Mouse (Mus musculus) midbrain, postnatal 0 days (tissue): ENCODE results near the gene Tspan2. TPM values are rescaled to one million over a fixed set of nuclear protein-coding genes. Genes with fewer than 3 reads are reported as not detected.

Experiments
- ATAC-seq: fragments of 200-750 bp; cut with Nextera tagmentation; 2 replicates; pipeline ENCODE4 v1.8.0; 2017; ENCODE audit warnings: moderate number of reproducible peaks, mild to moderate bottlenecking, moderate TSS enrichment, moderate library complexity; ENCODE audit not compliant: low FRiP score
- DNase-seq: peaks from one replicate; pipeline ENCODE4 v3.0.0-alpha.2; 2015; ENCODE audit warnings: low spot score
- H3K27ac ChIP-seq: fragments of 300-500 bp; sonication (generic); 2 replicates; pipeline ENCODE4 v1.5.1; 2014; ENCODE audit warnings: low read depth, mild to moderate bottlenecking, low read length, mixed read lengths
- H3K27me3 ChIP-seq: fragments of 300-500 bp; sonication (generic); 2 replicates; pipeline ENCODE4 v1.6.1; 2014; ENCODE audit warnings: low read length, control low read depth, mixed read lengths; ENCODE audit not compliant: insufficient read depth
- H3K36me3 ChIP-seq: fragments of 300-500 bp; sonication (generic); 2 replicates; pipeline ENCODE4 v1.6.1; 2014; ENCODE audit warnings: low read length, control low read depth, mixed read lengths; ENCODE audit not compliant: insufficient read depth
- H3K4me1 ChIP-seq: fragments of 300-500 bp; sonication (generic); 2 replicates; pipeline ENCODE4 v1.6.1; 2014; ENCODE audit warnings: mild to moderate bottlenecking, control low read depth, antibody characterized with exemption, low read length, mixed read lengths; ENCODE audit not compliant: insufficient read depth
- H3K4me2 ChIP-seq: fragments of 300-500 bp; sonication (generic); 2 replicates; pipeline ENCODE4 v1.6.1; 2014; ENCODE audit warnings: low read depth, mild to moderate bottlenecking, low read length, mixed read lengths; ENCODE audit not compliant: poor library complexity, severe bottlenecking
- H3K4me3 ChIP-seq: fragments of 300-500 bp; sonication (generic); 2 replicates; pipeline ENCODE4 v1.5.1; 2014; ENCODE audit warnings: low read depth, mild to moderate bottlenecking, low read length, moderate library complexity
- H3K9ac ChIP-seq: fragments of 300-500 bp; sonication (generic); replicated peaks from 2 replicates; pipeline ENCODE4 v1.6.1; 2014; ENCODE audit warnings: mild to moderate bottlenecking, low read length, moderate library complexity, mixed read lengths; ENCODE audit not compliant: poor library complexity, severe bottlenecking
- H3K9me3 ChIP-seq: fragments of 300-500 bp; sonication (generic); 2 replicates; pipeline ENCODE4 v1.6.1; 2016; ENCODE audit warnings: low read length, control low read depth
- CTCF ChIP-seq: IDR thresholded peaks from 2 replicates; pipeline ENCODE4 v1.5.1; 2016; ENCODE audit warnings: antibody characterized with exemption, mild to moderate bottlenecking
- WGBS: fragments of 180-500 bp; shearing (Covaris S2); extraction: QIAGEN DNeasy Blood & Tissue Kit; methylation state at CpG from one replicate; pipeline ENCODE4 v1.1.7; 2014; 5-methylcytosine and 5-hydroxymethylcytosine counted together
- polyA plus RNA-seq: library from polyadenylated mRNA; unstranded; fragments of >200 nt; fragmentation: Nextera tagmentation; extraction: Ambion mirVana; gene quantifications from 2 replicates; pipeline ENCODE4 v1.2.1, GENCODE M21; 2015
- total RNA-seq: library from RNA; depleted of rRNA; stranded (reverse); fragments of >200 nt; gene quantifications from 2 replicates; pipeline ENCODE4 v1.2.3, GENCODE M21; 2014; rRNA removed

The Tspan2 gene
- total and polyA plus RNA-seq, 2 experiments from 2014 or later, result 13.4 to 25.9 TPM

- Histone ChIP-seq H3K4me2 (no peak overlapping the region), H3K36me3 (no peaks in the 10 kb centered on the region), H3K4me3 (no peak overlapping the region), H3K27ac (no peak overlapping the region), H3K9me3 (no peaks in the 10 kb centered on the region), H3K27me3 (no peaks in the 10 kb centered on the region), H3K4me1 (no peaks in the 10 kb centered on the region), H3K9ac (no peak overlapping the region)
- TF ChIP-seq CTCF, result peak; percentile 58
- 51% methylated on average over 1 of the region's 1 CpGs for WGBS
- DNase-seq, result peak; percentile 1
- no peak for ATAC-seq
Measured at GRCm38 (mm10) chr3:102842386-102842785, 108.1 kb downstream of the Tspan2 start.

GRCm38 (mm10) chr3:102848661-102849060, 114.3 kb downstream of the Tspan2 start:
- DNase-seq (peak; percentile 2), ATAC-seq (no peak)
- Histone ChIP-seq H3K27ac (no peak overlapping the region), H3K4me1 (no peaks in the 10 kb centered on the region), H3K9me3 (no peaks in the 10 kb centered on the region), H3K27me3 (no peaks in the 10 kb centered on the region), H3K36me3 (no peaks in the 10 kb centered on the region), H3K4me3 (no peak overlapping the region), H3K4me2 (no peak overlapping the region), H3K9ac (no peak overlapping the region)
- TF ChIP-seq CTCF, result no peak

Other genes with a start within 250 kb of the Tspan2 start
- gene Tshb, start 48.2 kb downstream of the Tspan2 start, total RNA-seq, result not detected in 2 replicates
- gene Tshb, start 48.2 kb downstream of the Tspan2 start, polyA plus RNA-seq, result 0.27 and 0.42 TPM in 2 replicates
- gene Sycp1, start 201.6 kb downstream of the Tspan2 start, total RNA-seq, result not detected in 2 replicates
- gene Sycp1, start 201.6 kb downstream of the Tspan2 start, polyA plus RNA-seq, result not detected in 2 replicates
- gene Nr1h5, start 229.6 kb downstream of the Tspan2 start, total RNA-seq, result not detected in 2 replicates
- 0.07 and 0.19 TPM in 2 replicates for gene Nr1h5, start 229.6 kb downstream of the Tspan2 start, polyA plus RNA-seq